16 mouse cellular contexts compared by ENCODE assay signal in genomic region chr7:80923165-80923564, GRCm38 (mm10). TPM values are rescaled to one million over a fixed set of nuclear protein-coding genes. Genes with fewer than 3 reads are reported as not detected.
"Had no signal": no experiment of that assay in that cellular context is flagged by ENCODE, and none has a peak within 500 bp of the region (broad histone marks: within the 10 kb centered on the region; RNA-seq: fewer than 3 reads in every experiment).

No protein-coding gene starts in this region.

- DNase-seq: kidney, postnatal 14 days; kidney, postnatal 4 days; left cerebral cortex, postnatal 4 days; liver, postnatal 0 days; lung, embryonic 14.5 days; midbrain, embryonic 14.5 days; thymus, adult 2 months; thymus, postnatal 14 days; thymus, postnatal 4 days had no signal

- H3K27me3 ChIP-seq: limb, embryonic 12.5 days; limb, embryonic 15.5 days had no signal

- H3K9me3 ChIP-seq: limb, embryonic 12.5 days; limb, embryonic 15.5 days had no signal

- H3K4me2 ChIP-seq: limb, embryonic 12.5 days; limb, embryonic 15.5 days; liver, embryonic 11.5 days; lung, embryonic 14.5 days had no signal

- H3K27ac ChIP-seq: limb, embryonic 12.5 days; limb, embryonic 15.5 days; liver, embryonic 14.5 days; macrophage; stomach, postnatal 0 days had no signal

- H3K9ac ChIP-seq: limb, embryonic 12.5 days; limb, embryonic 15.5 days; liver, embryonic 14.5 days; liver, postnatal 0 days; lung, embryonic 14.5 days had no signal

- H3K4me1 ChIP-seq: limb, embryonic 12.5 days; limb, embryonic 15.5 days had no signal

- H3K4me3 ChIP-seq: limb, embryonic 12.5 days; limb, embryonic 15.5 days had no signal

- ATAC-seq: liver, postnatal 0 days; lung, postnatal 0 days had no signal

RNA-seq across cellular contexts. Expression of gene Nmb, which starts 18.3 kb away (rescaled TPM):
- polyA plus RNA-seq: macrophage had no signal
